Mouse (Mus musculus) spleen, adult 2 months (tissue): ENCODE measurements around the gene Trip13.

Source experiments
- CTCF ChIP-seq: fragments of 200-500 bp; IDR thresholded peaks from 2 replicates; pipeline ENCODE4 v1.5.1; 2011; ENCODE audit warnings: mild to moderate bottlenecking, inconsistent platforms; ENCODE audit not compliant: insufficient read depth, insufficient read length, insufficient replicate concordance; ENCODE audit errors: extremely low read depth
- POLR2A ChIP-seq: fragments of 200-500 bp; IDR thresholded peaks from 2 replicates; pipeline ENCODE4 v1.6.1; 2011; ENCODE audit warnings: low read depth, low read length, inconsistent platforms

GRCm38 (mm10) chr13:73879824-73880223 is 57.8 kb downstream of the Trip13 start:
- TF ChIP-seq CTCF (peak; percentile 15; the same call in 1 of the 2 replicates), POLR2A (no peak)
